Mouse (Mus musculus) adrenal gland, postnatal 25 days (tissue): ENCODE results near the gene Kat14. TPM values are rescaled to one million over a fixed set of nuclear protein-coding genes. Genes with fewer than 3 reads are reported as not detected.

ENCODE experiments used
- total RNA-seq: library from RNA; stranded (reverse); gene quantifications from 2 replicates; pipeline ENCODE4 v1.2.3, GENCODE M21; 2021

Gene Kat14
- total RNA-seq, 1 experiment from 2014 or later: 27.5 TPM

Other genes with a start within 250 kb of the Kat14 start
- gene Mgme1, start 98.3 kb upstream of the Kat14 start, total RNA-seq: 25.8 and 26.8 TPM in 2 replicates
- gene Snx5, start 98.1 kb upstream of the Kat14 start, total RNA-seq: 91.6 and 107 TPM in 2 replicates
- not detected in 2 replicates for gene Ovol2, start 36.8 kb upstream of the Kat14 start, total RNA-seq
- gene Pet117, start within 50 bp of the Kat14 start, total RNA-seq: 5.5 and 8.2 TPM in 2 replicates
- 1.8 and 5.0 TPM in 2 replicates for gene Dzank1, start 158.4 kb downstream of the Kat14 start, total RNA-seq
- gene Polr3f, start 158.7 kb downstream of the Kat14 start, total RNA-seq: 19.4 and 23.8 TPM in 2 replicates
- gene Rbbp9, start 181.9 kb downstream of the Kat14 start, total RNA-seq: 26.8 and 32.5 TPM in 2 replicates
- gene Sec23b, start 187.2 kb downstream of the Kat14 start, total RNA-seq: 64.0 and 66.2 TPM in 2 replicates
- gene Smim26, start 225.1 kb downstream of the Kat14 start, total RNA-seq: 49.2 and 60.5 TPM in 2 replicates
- gene Dtd1, start 230.9 kb downstream of the Kat14 start, total RNA-seq: 13.8 and 18.2 TPM in 2 replicates